Mouse (Mus musculus): Measurements from ENCODE around the gene Zfp867. TPM values are rescaled to one million over a fixed set of nuclear protein-coding genes. Genes with fewer than 3 reads are reported as not detected.

Gene Zfp867
- 15.3 and 17.6 TPM in 2 replicates for polyA plus RNA-seq (2015; fragmentation: Nextera tagmentation; extraction: Ambion mirVana)

DNA sequence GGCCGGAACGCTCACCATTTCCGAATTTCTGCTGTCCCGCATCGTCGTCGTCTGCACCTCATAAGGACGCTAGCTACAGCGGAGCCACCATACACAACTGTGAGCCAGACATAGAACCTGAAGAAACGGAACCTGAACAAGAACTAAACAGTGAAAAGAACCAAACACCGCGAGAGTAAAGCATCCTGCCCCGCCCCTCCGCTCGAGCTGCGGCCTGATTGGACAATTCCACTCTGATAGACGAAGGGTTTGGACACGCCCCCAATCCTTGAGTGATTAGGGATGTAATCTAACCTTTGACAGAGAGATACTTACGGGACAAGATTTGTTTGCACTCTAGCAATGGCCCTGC lies at the start of gene Zfp867:
TSS of gene Zfp867 (minus strand) at position 149 of the 352 bp plus-strand sequence.
- peak within 1 kb of the TSS; percentile 91 for H3K9ac ChIP-seq (replicated peaks; ENCODE audit: low read depth, low read length)
- no peaks in the 10 kb centered on the region for H3K27me3 ChIP-seq (replicated peaks; ENCODE audit: control insufficient read depth, insufficient read depth, low read length)
- peak within 1 kb of the TSS; percentile 68; the same call in 1 of the 2 replicates for H3K27ac ChIP-seq (ENCODE audit: low read length)
- WGBS: under 1% methylated on average over 19 of the region's 19 CpGs
- ATAC-seq: peak; percentile 95
- no peaks in the 10 kb centered on the region for H3K36me3 ChIP-seq (ENCODE audit: control insufficient read depth, insufficient read depth)
- peak within 1 kb of the TSS; percentile 72 for H3K4me3 ChIP-seq (replicated peaks; ENCODE audit: low read length)
- H3K4me1 ChIP-seq (replicated peaks; ENCODE audit: control insufficient read depth, insufficient read depth, low read length): peaks cover 7% of the 10 kb centered on the region
- no peaks in the 10 kb centered on the region for H3K9me3 ChIP-seq (ENCODE audit: control insufficient read depth, low read length)
- H3K4me2 ChIP-seq (ENCODE audit: low read length): peak within 1 kb of the TSS; percentile 55

DNA sequence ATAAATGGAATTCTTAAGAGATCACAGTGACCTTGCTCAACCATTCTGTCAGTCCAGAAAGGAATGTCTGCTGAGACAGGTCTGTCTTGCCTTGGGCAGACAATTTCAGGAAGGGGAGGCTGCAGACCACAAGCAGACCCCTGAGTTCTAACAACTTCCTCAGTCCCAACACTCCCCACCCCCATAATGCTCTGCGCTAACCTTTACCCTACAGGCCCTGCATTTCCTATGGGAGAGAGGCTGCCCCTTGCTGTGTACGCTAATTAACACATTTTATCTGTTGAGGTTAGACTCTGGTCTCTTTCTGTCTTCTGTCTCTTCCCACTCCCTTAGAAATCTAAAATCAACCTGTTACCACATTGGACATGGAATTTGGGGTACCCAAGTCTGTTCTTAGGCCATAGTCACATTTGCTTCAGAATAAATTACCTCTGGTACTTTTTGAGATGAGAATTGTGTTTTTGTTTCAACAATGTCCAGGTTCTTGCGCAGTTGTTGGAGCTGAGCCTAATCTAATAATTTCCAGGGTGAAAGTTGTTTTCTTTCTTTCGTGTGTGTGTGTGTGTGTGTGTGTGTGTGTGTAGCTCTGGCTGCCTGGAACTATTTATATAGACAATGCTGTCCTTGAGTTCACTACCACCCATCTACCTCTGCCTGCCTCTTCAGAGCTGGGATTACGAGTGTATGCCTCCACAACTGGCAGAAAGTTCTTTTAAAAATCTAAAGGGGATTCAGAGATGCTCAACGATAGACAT lies 47.6 kb upstream of the Zfp867 start:
- peaks cover 3% of the 10 kb centered on the region; the same call in 1 of the 2 replicates for H3K9me3 ChIP-seq (ENCODE audit: control insufficient read depth, low read length)
- H3K27ac ChIP-seq (ENCODE audit: low read length): no peak overlapping the region
- ATAC-seq: no peak
- no peak overlapping the region for H3K4me3 ChIP-seq (replicated peaks; ENCODE audit: low read length)
- H3K27me3 ChIP-seq (replicated peaks; ENCODE audit: control insufficient read depth, insufficient read depth, low read length): no peaks in the 10 kb centered on the region
- no peaks in the 10 kb centered on the region for H3K36me3 ChIP-seq (ENCODE audit: control insufficient read depth, insufficient read depth)
- no peaks in the 10 kb centered on the region for H3K4me1 ChIP-seq (replicated peaks; ENCODE audit: control insufficient read depth, insufficient read depth, low read length)
- 65% methylated on average over 6 of the region's 6 CpGs for WGBS
- H3K4me2 ChIP-seq (ENCODE audit: low read length): no peak overlapping the region
- no peak overlapping the region for H3K9ac ChIP-seq (replicated peaks; ENCODE audit: low read depth, low read length)

DNA sequence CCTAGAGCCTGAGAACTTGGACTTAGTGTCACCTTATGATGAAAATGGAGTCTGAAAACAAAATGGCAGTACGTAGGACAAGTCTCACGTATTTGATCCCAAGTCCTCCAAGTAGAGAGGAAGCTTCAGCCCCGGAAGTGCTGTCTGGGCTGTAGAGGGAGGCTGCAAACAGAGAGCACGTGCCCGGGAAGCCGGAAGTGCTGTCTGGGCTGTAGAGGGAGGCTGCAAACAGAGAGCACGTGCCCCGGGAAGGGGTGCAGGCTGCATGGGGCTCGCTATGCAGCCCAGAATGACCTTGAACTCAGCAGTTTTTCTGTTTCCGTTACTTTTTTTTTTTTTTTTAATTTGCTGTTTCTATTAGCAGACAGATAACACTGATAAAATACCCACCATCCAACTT lies 46.0 kb upstream of the Zfp867 start:
- Histone ChIP-seq H3K9me3 (ENCODE audit: control insufficient read depth, low read length) (no peaks in the 10 kb centered on the region), H3K27me3 (replicated peaks; ENCODE audit: control insufficient read depth, insufficient read depth, low read length) (no peaks in the 10 kb centered on the region), H3K9ac (replicated peaks; ENCODE audit: low read depth, low read length) (no peak overlapping the region), H3K4me2 (ENCODE audit: low read length) (no peak overlapping the region), H3K36me3 (ENCODE audit: control insufficient read depth, insufficient read depth) (no peaks in the 10 kb centered on the region), H3K4me3 (replicated peaks; ENCODE audit: low read length) (no peak overlapping the region), H3K27ac (ENCODE audit: low read length) (no peak overlapping the region), H3K4me1 (replicated peaks; ENCODE audit: control insufficient read depth, insufficient read depth, low read length) (no peaks in the 10 kb centered on the region)
- no peak for ATAC-seq
- WGBS: 71% methylated on average over 10 of the region's 10 CpGs

DNA sequence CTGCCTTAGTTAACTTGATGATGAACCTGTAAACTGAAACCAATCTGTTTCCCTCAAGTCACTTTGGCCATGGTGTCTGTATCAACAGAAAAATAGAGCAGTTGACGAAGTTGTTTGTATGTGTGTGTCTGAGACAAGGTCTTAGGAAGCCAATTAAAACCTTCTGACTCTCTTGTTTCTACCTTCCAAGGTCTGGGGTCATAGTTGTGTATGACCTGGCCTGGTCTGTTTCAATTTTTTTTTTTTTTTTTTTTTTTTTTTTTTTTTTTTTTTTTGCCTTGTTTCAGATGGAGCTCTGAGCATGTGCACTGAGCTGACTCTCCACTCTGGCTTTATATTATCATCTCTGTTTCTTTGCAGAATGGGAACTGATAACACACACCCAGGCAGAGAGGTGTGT lies 45.2 kb upstream of the Zfp867 start:
- ATAC-seq: no peak
- Histone ChIP-seq H3K27me3 (replicated peaks; ENCODE audit: control insufficient read depth, insufficient read depth, low read length) (no peaks in the 10 kb centered on the region), H3K9ac (replicated peaks; ENCODE audit: low read depth, low read length) (no peak overlapping the region), H3K9me3 (ENCODE audit: control insufficient read depth, low read length) (no peaks in the 10 kb centered on the region), H3K27ac (ENCODE audit: low read length) (no peak overlapping the region), H3K4me2 (ENCODE audit: low read length) (no peak overlapping the region), H3K4me1 (replicated peaks; ENCODE audit: control insufficient read depth, insufficient read depth, low read length) (no peaks in the 10 kb centered on the region), H3K36me3 (ENCODE audit: control insufficient read depth, insufficient read depth) (no peaks in the 10 kb centered on the region), H3K4me3 (replicated peaks; ENCODE audit: low read length) (no peak overlapping the region)
- 88% methylated on average over 1 of the region's 1 CpGs for WGBS

DNA sequence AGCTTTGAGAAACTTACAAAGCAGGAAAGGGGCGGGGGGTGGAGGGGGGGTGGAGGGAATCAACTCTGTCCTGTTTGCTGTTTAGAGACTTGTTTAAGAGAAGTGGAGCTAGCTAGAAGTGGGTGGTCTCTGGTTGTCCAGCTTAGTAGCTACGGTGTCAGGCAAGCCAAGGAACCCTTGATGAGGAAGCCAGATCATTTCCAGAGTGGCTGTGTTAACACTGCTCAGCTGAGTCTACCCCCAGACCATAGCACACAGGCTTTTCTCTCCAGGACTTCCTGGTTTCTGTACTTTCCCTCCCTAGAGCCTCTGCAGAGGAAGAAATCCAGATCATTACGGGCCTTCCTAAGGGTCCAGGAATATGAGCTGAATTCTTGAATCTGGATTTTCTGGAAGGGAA lies 42.5 kb upstream of the Zfp867 start:
- no peaks in the 10 kb centered on the region for H3K9me3 ChIP-seq (ENCODE audit: control insufficient read depth, low read length)
- H3K27me3 ChIP-seq (replicated peaks; ENCODE audit: control insufficient read depth, insufficient read depth, low read length): no peaks in the 10 kb centered on the region
- H3K4me1 ChIP-seq (replicated peaks; ENCODE audit: control insufficient read depth, insufficient read depth, low read length): no peaks in the 10 kb centered on the region
- no peak overlapping the region for H3K27ac ChIP-seq (ENCODE audit: low read length)
- 67% methylated on average over 3 of the region's 3 CpGs for WGBS
- ATAC-seq: no peak
- H3K9ac ChIP-seq (replicated peaks; ENCODE audit: low read depth, low read length): no peak overlapping the region
- no peak overlapping the region for H3K4me3 ChIP-seq (replicated peaks; ENCODE audit: low read length)
- no peaks in the 10 kb centered on the region for H3K36me3 ChIP-seq (ENCODE audit: control insufficient read depth, insufficient read depth)
- no peak overlapping the region for H3K4me2 ChIP-seq (ENCODE audit: low read length)

DNA sequence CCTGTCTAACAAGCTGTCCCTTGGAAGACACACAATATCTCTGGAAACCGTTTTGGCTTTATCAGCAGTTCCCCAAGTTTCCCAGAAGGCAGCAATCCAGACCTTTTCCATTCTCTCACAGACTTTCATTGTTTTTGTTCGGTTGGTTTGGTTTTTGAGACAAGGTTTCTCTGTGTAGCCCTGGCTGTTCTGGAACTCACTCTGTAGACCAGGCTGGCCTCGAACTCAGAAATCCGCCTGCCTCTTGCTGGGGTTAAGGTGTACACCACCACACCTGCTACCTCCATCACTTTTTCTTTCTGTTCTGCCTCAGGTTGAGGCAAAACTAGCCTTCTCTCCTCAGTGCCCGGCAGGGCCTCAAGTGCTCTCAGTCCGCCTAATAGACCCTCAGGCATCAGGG lies 42.1 kb upstream of the Zfp867 start:
- H3K9ac ChIP-seq (replicated peaks; ENCODE audit: low read depth, low read length): no peak overlapping the region
- H3K9me3 ChIP-seq (ENCODE audit: control insufficient read depth, low read length): no peaks in the 10 kb centered on the region
- 58% methylated on average over 6 of the region's 6 CpGs for WGBS
- no peaks in the 10 kb centered on the region for H3K36me3 ChIP-seq (ENCODE audit: control insufficient read depth, insufficient read depth)
- no peak overlapping the region for H3K4me2 ChIP-seq (ENCODE audit: low read length)
- H3K27ac ChIP-seq (ENCODE audit: low read length): no peak overlapping the region
- ATAC-seq: no peak
- no peaks in the 10 kb centered on the region for H3K4me1 ChIP-seq (replicated peaks; ENCODE audit: control insufficient read depth, insufficient read depth, low read length)
- no peaks in the 10 kb centered on the region for H3K27me3 ChIP-seq (replicated peaks; ENCODE audit: control insufficient read depth, insufficient read depth, low read length)
- no peak overlapping the region for H3K4me3 ChIP-seq (replicated peaks; ENCODE audit: low read length)

DNA sequence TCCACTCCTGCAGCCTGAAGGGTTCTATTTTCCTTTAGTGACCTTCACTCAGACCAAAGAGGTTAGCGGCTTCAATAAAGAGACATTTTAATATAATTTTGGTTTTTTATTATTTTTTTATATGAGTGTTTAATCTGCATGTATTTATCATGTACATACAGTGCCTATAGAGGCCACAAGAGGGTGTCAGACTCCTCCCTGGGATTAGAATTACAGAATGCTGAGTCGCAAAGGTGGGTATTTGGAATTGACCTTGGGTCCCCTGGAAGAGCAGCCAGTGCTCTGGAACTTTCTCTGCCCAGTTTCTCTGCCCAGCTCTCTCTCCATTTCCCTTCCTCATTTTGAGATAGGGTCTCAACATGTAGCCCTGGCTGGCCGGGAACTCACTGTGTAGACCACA lies 41.3 kb upstream of the Zfp867 start:
- no peak for ATAC-seq
- Histone ChIP-seq H3K27ac (ENCODE audit: low read length) (no peak overlapping the region), H3K9me3 (ENCODE audit: control insufficient read depth, low read length) (no peaks in the 10 kb centered on the region), H3K27me3 (replicated peaks; ENCODE audit: control insufficient read depth, insufficient read depth, low read length) (no peaks in the 10 kb centered on the region), H3K4me3 (replicated peaks; ENCODE audit: low read length) (no peak overlapping the region), H3K9ac (replicated peaks; ENCODE audit: low read depth, low read length) (no peak overlapping the region), H3K36me3 (ENCODE audit: control insufficient read depth, insufficient read depth) (no peaks in the 10 kb centered on the region), H3K4me1 (replicated peaks; ENCODE audit: control insufficient read depth, insufficient read depth, low read length) (no peaks in the 10 kb centered on the region), H3K4me2 (ENCODE audit: low read length) (no peak overlapping the region)
- WGBS: 90% methylated on average over 3 of the region's 3 CpGs

DNA sequence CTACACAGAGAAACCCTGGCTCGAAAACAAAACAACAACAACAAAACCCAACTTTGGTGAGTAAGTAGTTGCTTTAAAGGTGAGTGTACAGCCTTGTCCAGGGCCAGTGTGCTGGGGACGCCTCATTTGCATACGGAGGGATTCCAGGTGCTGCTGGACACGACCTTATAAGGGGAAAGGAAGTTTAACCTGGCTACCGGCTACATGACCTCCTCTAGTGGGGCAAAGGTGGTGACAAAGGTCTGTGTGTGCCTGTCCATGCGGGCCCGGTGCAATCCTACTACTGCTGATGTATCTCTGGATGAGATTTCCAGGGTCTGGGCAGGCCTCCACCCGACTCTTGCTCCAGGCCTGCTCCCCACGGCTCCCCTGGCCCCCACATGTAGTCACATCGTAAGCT lies 40.5 kb upstream of the Zfp867 start:
- Histone ChIP-seq H3K9me3 (ENCODE audit: control insufficient read depth, low read length) (no peaks in the 10 kb centered on the region), H3K27me3 (replicated peaks; ENCODE audit: control insufficient read depth, insufficient read depth, low read length) (no peaks in the 10 kb centered on the region), H3K9ac (replicated peaks; ENCODE audit: low read depth, low read length) (no peak overlapping the region), H3K36me3 (ENCODE audit: control insufficient read depth, insufficient read depth) (no peaks in the 10 kb centered on the region), H3K4me1 (replicated peaks; ENCODE audit: control insufficient read depth, insufficient read depth, low read length) (peaks cover 3% of the 10 kb centered on the region), H3K27ac (ENCODE audit: low read length) (no peak overlapping the region), H3K4me2 (ENCODE audit: low read length) (no peak overlapping the region), H3K4me3 (replicated peaks; ENCODE audit: low read length) (no peak overlapping the region)
- WGBS: 90% methylated on average over 10 of the region's 10 CpGs
- ATAC-seq: no peak

DNA sequence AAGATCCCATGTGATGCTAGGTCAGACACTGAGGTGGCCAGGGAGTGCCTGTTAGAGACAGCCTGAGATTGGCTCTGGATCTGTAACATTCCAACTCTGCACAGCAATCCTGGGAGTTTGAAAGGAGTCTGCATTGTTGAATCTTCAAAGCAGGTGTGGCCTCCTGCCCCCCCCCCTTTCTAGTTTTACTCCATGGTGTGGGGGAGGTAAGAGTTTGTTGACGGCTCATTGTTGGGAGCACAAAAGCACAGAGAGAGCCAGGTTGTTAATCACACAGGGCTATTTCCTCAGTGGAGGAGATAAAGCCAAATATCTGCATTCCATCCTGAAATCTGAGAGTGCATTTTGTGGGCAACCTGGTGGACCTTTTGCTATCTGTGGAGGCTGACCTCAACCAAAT lies 39.3 kb upstream of the Zfp867 start:
- H3K36me3 ChIP-seq (ENCODE audit: control insufficient read depth, insufficient read depth): no peaks in the 10 kb centered on the region
- H3K4me2 ChIP-seq (ENCODE audit: low read length): no peak overlapping the region
- no peak overlapping the region for H3K4me3 ChIP-seq (replicated peaks; ENCODE audit: low read length)
- no peaks in the 10 kb centered on the region for H3K9me3 ChIP-seq (ENCODE audit: control insufficient read depth, low read length)
- H3K9ac ChIP-seq (replicated peaks; ENCODE audit: low read depth, low read length): no peak overlapping the region
- H3K27ac ChIP-seq (ENCODE audit: low read length): no peak overlapping the region
- 64% methylated on average over 1 of the region's 1 CpGs for WGBS
- ATAC-seq: no peak
- peaks cover 12% of the 10 kb centered on the region for H3K4me1 ChIP-seq (replicated peaks; ENCODE audit: control insufficient read depth, insufficient read depth, low read length)
- no peaks in the 10 kb centered on the region for H3K27me3 ChIP-seq (replicated peaks; ENCODE audit: control insufficient read depth, insufficient read depth, low read length)

DNA sequence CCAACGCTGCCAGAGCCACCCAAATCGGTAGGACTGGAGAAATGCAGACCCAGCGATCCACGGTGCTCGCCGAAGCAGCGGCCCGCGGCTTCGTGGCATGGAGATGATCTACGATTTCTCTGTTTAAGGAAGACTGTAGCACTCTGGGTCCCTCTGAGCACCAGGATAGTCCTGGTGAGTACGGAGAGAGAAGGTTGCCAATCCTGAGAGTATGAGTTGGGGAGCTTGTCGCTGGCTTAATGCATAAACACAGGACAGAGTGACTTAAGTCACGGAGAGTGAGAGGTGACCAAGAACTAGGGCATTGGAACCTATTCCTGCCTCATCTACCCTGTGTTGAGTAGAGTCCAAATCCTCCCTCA lies 34.4 kb upstream of the Zfp867 start:
- peak overlapping the region; percentile 97 for H3K4me2 ChIP-seq (ENCODE audit: low read length)

More for the DNA sequence above, 34.4 kb upstream of the Zfp867 start:
- Histone ChIP-seq H3K4me1 (replicated peaks; ENCODE audit: control insufficient read depth, insufficient read depth, low read length) (peaks cover 19% of the 10 kb centered on the region), H3K27me3 (replicated peaks; ENCODE audit: control insufficient read depth, insufficient read depth, low read length) (no peaks in the 10 kb centered on the region), H3K9ac (replicated peaks; ENCODE audit: low read depth, low read length) (peak overlapping the region; percentile 98), H3K9me3 (ENCODE audit: control insufficient read depth, low read length) (no peaks in the 10 kb centered on the region), H3K4me3 (replicated peaks; ENCODE audit: low read length) (peak overlapping the region; percentile 96), H3K36me3 (ENCODE audit: control insufficient read depth, insufficient read depth) (0 out of 2 replicates have a peak, but pooled peaks cover 5% of the 10 kb centered on the region), H3K27ac (ENCODE audit: low read length) (peak overlapping the region; percentile 87)
- WGBS: 0% methylated on average over 14 of the region's 14 CpGs
- peak; percentile 17 for ATAC-seq

Data from forebrain, embryonic 16.5 days (tissue).